Mouse (Mus musculus): ENCODE data around the gene Pdss2.

Gene Pdss2

DNA sequence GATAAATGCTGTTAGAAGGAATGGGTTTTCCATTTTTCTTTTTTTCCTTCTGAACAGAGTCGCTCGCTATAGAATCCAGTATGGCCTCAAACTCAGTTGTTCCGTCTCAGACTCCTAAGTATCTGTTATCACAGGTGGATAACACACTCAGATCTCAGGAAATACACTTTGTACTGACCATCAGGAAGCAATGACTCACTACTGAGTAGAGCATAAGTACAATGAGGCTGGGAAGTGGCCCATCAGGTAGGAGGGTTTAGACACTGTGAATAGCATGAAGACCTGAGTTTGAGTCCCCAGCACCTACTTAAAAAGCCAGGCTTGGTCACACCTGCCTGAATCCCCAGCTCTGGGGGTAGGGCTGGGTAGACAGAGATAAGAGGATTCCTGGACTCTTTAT lies 227.4 kb downstream of the Pdss2 start:
- no peak for DNase-seq

DNA sequence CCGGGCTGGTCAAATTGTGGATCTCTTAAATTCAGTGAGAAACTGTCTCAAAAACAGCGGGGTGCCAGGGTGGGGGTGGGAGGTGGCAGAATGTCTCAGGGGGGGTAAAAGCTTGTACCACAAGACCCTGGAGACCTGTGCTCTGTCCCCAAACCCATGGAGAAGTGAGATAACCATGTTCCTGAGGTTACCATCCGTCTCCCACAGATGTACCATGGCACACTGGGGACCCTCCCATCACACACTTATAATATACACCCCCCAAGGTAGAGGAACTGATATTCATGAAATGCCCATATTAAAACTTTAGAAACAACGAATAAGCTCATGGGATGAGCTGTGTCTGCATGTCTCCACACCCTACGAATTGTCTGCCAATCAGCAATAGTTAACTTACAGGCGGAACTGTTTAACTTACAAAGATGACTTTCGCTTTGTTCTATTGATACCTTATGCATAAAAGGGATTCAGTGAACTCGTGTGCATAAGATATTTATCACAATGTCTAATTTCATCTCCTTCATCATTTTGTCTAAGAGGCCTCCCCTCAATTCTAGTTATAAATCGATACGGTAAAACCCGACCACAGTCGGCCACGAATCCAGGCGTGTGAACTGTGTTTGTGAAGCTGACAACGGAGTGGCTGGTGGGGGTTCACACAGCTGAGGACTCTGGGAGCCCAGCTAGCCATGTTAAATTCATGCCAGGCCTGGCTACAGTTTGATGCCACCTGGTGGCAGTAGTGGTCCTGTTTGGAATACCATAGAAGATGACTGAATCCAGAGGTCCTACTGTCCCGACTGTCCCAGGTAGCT lies 230.8 kb downstream of the Pdss2 start:
- DNase-seq = peak; percentile 90

DNA sequence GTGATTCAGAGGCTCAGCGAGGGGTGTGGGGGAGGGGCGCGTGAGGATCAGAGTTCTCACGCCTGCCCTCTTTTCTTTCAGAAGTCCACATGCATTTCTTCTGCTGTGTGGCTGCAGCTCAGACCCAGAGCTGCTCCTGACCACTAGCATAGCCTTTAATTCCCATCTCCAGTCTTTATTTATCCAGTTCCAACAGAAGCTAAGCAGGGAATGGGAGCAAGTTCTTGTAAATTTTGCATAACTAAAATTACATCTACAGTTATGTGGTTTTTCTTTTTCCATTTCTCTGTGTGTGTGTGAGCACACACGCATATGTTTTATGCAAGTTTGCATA lies 231.3 kb downstream of the Pdss2 start:
- DNase-seq = no peak

DNA sequence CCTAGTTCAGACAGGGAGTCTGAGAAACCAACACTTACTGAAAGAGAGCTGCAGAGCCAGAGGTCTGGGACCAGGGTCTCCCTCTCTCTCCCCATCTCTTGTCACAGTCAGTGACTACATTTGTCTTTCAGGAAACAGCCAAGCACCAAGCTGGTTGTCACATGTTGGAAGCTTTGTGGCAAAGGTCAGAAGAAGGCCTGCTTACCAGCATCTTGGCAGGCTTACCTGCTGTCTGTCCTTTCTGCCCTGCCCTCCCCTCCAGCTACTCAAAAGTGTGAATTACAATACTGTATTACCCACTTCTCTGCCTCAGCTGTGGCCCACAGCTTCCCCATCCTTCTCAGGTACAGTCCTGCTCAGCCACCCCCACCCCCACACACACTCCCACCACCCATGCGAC lies 232.9 kb downstream of the Pdss2 start:
- DNase-seq = no peak

DNA sequence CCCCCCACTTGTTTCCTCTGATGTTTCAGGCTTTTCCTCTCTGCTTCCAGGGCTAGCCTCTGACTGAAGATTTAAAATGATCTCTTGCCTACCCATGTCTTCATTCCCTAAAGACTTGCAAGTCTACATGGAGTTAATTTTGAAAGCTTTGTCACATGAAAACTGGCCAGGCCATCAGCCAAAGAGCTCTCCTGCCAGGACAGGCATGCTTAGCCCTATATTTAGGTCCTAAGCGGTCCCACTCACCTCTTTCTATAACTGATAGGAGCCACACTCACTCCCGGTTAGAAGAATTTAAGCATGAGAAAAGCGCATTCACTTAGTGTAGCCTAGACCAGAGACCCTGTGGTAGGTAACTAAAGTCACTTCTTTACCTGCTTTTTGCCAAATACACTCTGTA lies 233.4 kb downstream of the Pdss2 start:
- DNase-seq = no peak

DNA sequence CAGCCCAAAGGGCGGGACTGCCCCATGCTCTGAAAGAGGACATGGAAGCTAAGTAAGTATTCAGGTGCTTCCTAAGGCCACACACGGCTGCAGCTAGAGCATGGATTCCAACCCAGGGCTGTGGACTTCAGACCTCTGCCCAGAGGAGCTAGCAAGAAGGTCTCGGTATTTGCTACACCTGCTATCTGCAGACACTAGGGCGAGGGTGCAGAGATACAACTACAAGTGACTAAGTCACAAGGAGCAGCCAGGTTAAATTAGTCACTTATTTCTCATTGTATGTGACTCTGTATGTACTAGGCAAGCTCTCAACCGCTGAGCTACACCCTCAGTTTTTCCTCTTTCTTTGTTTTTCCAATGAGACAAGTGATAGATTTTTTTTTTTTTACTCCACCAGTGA lies 241.5 kb downstream of the Pdss2 start:
- no peak for DNase-seq

DNA sequence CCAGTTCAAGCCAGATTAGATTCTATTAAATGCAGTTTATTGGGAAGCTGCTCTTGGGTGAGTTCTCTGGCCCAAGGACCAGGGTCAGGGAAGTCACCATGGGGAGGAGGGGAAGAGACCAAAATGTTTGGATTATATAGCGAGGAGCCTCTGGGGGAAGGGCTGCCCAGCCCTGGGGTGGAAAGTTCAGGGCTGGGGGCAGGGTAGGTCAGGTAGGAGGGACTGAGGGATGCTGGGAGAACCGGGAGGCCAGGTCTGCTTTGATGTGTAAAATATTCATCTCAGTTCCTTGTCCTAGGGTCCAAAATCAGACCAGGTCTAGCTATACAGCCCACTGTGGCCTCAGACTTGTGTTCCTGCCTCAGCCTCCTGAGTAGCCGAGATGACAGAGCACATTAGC lies 241.9 kb downstream of the Pdss2 start:
- DNase-seq = no peak

DNA sequence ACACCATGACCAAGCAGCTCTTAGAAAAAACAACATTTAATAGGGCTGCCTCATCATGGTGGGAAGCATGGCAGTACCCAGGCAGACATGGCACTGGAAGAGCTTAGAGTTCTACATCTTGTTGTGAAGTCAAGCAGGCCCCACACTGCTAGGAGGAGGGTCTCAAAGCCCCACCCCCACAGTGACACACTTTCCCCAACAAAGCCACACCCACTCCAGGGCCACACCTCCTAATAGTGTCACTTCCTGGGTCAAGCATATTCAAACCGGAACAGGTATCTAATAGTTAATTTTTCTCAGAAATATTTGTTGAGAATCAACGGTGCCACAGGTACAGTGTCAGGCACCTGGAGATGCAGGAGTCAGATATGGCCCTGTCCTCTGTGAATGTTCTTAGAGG lies 244.9 kb downstream of the Pdss2 start:
- no peak for DNase-seq

DNA sequence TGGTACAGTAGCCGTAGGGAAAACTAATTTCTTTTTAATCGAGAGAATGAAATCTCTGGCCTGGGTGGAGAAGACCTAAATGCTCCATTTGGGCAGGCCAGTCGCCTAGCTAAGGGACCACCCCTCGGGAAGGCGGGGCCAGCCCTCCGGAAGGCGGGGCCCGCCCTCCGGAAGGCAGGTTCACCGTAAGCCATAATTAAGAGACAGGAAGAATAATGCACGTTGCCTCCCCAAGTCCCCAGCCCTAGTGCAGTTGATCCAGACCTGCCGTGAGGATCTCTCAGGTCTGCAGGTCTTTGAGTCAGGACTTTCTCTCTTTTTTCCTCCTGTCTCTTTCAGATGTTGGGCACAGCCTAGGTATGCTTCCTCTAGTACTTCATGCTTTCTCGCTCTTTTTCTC lies 246.4 kb downstream of the Pdss2 start:
- DNase-seq = peak; percentile 46

DNA sequence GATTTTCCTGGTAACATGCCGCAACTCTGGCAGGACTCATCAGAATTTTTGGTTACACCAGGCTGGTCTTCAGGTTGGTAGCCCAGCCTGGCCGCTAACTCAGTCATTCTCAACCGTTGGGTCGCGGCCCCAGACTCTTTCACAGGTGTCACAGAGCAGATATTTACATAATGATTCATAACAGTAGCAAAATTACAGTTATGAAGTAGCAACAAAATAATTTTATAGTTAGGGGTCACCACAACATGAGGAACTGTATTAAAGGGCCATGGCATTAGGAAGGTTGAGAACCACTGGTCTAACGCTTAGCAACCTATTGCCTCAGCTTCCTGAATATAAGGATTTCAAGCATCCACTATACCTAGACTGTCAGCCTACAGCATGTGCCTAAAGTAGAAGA lies 247.0 kb downstream of the Pdss2 start:
- DNase-seq = no peak

DNA sequence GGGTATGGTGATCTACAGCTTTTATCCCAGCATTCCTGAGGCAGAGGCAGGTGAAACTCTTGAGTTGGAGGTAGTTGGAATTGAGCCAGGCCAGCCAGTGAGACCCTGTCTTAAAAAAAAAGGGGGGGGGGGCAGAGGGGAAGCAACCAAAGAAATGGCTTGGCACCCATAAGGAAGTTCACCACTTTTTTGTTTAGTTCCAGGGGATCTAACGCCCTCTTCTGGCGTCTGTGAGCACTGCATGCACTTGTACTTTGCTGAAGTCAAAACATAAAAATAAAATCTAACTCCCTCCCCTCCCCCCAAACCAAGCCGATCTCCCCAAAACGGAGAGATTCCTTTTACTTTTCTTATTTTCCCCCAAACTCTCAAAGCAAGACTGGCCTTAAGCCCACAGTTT lies 254.1 kb downstream of the Pdss2 start:
- DNase-seq = peak; percentile 41

DNA sequence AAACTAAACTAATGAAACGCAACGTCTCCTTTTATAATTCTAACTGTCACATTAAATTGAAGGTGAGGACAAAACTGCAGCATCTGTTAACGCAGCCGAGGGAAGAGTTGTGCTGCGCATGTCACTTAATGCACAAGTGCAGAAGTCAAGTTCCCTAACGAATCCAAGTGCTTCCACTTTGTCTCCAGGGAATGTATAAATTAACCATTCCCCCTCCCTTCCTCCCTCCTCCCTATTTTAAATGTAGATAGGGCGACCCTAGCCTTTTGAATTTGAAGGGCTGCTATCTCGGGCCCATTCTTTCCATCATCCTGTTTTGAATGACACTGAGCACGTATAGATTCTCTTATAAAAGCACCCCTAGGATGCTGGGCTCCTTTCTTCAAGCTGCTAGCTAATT lies 256.2 kb downstream of the Pdss2 start:
- no peak for DNase-seq

DNA sequence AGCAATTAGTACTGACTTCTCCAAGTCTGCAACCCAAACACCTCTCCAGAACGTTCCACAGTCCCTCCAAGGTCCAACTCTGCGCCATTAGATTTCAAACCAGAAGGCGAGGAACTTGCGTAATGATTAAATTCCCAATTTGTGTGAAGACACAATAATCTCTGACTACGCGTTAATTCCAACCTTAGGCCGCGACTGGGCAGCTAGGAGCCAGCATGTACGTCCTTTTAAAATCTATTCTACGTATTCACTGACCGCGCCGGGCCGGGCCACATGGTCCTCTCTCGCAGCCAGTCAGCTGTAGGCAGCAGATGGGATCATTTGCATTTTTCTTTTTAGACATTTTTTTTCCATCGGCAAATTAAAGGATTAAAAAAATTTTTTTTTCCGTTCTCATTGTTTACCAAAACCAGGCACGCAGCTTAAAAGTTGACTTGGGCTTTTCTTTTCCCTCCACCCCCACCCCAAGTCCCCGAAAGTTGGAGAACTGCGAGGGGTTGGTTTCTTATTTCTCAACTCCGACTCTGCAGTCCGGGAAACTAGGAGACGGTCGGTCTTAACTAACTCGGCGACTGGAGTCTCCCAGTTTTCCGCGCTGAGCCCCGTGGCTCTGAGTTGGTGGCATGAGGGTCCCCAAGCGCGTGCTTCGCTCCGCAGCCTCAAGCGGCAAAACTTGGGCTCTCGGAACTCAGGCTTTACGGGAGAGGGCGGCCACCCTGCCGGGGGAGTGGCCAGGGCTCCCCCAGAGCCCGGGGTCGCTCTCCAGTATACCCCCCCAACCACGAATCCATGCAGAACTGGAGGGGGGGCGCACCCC lies 256.8 kb downstream of the Pdss2 start:
- DNase-seq = peak; percentile 80

DNA sequence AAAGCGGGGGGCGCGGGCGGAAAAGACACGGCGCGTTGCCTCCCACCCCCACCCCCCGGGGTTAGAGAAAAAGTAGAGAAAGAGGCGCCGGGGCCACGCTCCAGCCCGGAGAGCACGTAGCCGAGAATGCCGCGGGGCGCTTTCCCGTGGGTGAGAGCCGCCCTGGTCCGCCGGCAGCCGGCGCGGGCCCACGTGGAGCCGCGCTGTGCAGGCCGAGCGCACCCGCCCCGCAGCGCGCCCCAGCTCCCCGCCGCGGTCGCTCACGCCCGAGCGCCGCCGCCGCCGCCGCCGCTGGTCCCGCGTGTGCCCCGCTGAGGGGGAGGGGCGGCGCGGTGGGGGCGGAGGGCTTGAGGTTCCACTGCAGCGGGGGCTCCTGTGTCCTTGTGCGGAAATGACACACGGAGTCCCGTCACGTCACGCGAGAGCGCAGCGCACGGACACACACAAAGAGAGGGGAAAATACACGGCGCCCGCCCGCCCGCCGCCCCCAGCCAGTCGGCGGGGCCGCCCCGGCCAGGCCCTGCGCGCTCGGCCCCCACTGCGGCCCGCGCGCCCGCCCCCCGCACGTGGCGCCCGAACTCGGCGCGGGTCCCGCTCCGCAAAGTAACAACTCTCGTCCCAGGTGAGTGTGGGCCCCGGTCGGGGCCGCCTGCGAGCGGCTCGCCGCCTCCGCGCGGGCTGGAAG lies 257.6 kb downstream of the Pdss2 start, which contains the start of gene Bend3:
TSS of gene Bend3 (plus strand) at position 81 of the 685 bp plus-strand sequence.
- DNase-seq = peak; percentile 76

DNA sequence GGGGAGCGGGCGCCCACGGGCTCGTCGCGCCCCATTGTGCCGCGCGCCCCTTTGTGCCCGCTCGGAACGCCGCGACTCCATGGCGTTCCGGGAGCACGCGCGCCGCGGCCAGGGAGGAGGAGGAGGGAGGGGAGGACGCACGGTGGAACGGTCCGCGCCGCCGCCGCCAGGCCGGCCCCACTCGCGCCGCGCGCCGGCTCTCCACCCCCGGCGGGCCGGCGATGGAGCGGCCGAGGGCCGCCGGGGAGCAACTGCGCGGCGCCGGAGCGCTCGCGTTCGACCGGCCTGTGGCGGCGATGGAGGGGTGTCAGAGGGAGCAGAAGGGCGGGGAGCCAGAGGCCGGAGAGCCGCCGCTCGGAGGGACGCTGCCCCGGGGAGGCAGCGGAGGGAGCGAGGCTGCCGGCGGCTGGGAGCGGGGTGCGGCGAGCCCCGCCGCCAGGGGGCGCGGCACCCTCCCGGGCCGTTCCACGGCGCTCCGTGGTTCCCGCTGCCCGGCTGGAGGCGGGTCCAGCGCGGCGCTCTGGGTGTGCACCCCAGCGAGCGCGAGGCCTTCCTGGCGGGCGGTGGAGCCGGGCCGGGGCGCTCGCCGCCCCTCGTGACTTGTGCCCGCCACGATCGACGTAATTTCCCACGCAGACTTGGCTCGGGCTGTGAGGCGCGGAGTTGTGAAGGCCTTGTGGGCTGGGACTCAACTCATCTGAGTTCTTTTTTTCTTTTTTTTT lies 258.3 kb downstream of the Pdss2 start:
- peak; percentile 92 for DNase-seq

DNA sequence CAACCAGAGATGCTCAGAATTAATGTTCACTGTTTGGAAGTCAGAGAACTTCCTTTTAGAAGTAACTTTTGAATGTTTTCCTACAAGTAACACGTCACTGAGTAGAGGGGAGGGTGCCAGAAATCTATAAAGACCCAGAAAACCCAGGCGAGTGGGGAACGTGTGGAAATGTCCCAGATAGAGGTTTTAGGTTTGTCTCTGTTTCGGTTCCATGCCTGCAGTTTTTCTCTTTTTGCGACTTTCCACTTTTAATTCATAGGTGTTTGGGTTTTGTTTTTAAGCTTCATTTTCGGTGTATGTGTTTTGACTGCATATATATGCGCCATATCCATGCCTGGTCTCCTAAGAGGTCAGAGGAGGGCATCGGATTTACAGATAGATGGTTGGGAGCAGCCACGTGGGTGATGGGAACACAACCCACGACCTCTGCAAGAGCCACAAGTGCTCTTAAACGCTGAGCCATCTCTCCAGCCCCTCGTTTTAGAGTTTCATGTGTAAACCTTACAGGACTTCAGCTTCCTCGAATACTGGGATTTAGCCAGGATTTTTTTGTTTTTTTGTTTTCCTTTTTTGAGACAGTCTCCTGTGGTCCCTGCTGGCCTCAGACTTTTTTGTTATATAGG lies 259.1 kb downstream of the Pdss2 start:
- DNase-seq = no peak

DNA sequence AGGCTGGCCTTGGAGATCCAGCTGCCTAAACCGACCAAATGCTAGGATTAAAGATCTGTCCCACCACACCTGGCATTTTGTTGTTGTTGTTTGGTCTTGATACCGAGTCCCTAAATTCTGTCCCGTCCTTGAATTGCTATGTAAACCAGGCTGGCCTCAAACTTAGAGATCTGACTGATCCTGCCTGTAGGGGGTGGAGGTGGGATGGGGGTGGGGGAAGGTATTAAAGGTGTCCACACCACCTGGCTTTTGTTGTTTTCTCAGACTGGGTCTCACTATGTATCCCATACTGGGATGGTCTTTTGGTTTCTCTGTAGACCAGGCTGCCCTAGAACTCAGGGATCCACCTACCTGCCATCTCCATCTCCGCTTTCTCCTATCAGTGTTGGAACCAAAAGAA lies 259.9 kb downstream of the Pdss2 start:
- no peak for DNase-seq

DNA sequence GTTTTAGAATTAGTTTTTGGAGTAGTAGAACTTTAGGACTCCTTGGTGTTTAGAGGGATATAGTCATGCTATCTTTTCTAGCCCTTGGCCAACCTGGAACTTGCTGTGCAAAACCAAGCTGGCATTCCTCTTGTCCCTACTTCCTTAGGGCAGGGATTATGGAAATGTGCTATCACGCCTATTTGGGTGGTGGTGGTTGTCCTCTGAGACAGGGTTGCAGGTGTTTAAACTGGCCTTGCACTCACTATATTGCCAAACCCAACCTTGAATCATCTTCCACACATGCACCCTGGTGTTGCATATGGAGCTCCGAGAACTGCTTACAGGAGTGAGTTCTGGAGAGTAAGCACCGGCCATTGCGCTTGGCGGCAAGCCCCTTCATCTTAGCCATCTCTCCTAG lies 260.7 kb downstream of the Pdss2 start:
- DNase-seq = no peak

DNA sequence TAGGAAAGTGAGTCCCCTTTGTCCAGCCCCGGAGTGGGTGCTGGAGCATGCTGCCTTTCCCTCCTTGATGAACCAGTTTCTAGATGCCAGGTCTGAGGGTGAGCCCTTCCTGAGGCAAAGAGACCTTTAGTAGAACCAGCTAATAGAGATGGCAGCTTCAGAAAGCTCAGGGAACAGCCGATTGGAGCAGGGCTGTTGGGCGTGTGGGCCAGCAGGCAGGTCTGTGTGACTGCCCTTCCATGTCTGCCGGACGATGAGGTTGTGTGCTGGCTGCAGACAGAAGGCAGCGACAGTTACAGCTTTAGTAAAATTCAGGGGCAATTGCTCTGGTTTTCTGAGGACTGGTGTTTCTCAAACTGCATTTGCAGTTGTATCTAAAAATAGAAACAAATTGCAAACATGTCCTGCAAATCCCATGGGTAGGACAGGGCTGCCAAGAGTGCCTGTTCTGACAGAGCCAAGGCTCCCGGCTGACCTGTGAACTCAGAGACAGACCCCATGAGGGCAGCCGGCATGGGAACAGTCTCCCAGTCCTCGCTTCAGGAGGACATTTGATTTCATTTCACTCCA lies 262.2 kb downstream of the Pdss2 start:
- DNase-seq = peak; percentile 55

DNA sequence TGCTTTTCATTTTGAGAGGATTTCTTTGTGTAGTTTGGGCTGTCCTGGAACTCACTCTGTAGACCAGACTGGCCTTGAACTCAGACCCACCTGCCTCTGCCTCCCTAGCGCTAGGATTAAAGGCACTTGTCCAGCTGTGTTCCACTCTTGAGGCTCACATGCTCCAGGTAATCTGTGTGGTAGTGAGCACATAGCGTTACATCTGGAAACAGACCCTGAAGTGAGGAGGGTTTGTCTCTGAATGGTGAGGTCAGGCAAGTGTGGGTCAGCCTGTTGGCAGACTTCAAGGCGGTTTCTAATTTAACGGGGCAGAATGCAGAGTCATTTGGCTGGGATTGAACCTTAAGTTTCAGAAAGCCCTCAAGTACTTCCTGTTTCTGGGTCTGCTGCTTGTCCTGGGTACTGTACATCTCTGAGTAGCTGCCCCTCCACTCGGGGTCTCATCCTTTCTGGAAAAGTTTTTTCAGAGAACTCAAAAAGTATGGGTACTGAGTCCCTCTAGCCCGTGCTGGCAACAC lies 264.5 kb downstream of the Pdss2 start:
- DNase-seq = no peak

DNA sequence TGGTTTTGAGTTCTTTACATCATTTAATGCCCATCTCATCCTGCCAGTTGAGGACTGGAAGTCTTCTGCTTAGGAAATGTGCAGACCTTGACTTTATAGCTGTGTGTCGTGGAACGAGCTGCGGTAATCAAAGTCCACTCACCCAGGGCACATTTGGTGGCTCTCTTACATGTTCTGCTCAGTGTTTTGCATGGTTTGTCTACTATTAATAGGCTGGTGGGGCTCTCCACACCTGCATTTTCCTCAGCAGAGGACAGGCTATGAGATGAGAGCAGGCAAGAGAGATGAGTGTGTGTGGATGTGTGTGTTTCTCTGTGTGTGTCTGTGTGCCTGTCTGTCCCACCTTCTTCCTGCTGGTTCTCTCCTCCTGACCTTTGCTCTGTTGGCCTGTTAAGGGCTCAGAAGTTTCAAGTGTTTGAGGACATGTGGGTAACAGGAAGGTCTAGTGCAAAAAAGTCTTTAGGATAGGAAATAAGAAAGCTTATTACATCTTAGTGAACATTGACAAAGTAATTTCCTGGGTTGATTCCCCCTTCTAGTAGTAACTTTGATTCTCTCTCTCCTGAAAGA lies 266.2 kb downstream of the Pdss2 start:
- DNase-seq = no peak

DNA sequence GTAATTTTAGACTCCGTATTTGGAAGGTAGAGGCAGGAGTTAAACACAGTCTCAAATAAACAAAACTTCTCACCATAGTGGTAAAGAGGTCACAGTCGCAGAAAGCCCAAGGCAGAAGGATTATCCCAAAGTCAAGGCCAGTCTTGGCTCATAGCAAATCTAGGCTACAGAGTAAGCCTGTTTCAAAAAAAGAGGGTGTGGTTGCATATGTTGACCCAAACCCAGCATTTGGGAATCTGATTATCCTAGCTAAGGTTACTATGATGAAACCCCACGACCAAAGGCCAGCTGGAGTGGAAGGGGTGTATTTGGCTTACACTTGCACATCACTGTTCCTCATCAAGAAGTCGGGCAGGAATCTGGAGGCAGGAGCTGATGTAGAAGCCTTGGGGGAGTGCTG lies 267.0 kb downstream of the Pdss2 start:
- no peak for DNase-seq
